ENCODE assay signal across 8 mouse cellular contexts in the genomic region with DNA sequence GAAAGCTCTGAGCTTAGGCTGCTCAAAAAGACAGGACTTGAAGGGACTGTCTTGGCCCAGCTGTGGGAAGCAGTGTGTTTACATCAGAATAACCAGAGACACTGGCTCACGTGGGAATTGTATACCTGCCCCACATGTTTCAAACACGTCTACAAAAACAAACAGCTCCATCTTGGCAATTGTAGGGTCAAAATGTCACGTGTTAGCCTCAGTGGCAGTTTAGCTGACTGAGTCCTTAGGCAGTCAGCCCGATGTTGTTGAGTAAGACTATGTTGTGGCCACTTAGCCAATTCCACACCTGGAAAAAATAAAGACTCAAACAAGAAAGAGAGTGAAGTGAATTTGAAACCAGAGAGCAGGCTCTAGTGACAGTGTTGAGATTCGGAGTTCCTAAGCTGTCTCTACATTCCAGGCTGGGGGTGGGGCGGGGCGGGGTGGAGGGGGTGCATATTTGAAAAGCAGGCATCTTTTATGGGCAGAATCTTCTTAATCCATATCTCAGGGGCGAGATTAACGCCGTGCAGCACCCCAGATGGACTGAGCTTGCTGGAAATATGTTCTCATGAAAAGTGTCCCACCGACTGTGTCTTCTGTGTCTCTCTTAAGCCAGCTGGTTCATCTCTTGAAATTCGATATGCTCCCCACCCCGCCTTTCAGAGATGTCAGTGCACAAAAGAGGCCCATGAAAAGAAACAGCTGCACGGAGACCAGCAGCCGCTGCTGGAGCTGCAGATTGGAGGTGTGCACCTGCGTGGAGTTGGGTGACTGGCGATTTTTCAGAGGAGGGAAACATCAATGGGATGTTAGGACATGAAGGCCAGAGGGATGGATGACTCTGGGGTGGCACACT.
DNase-seq lines count a peak whose midpoint lies in the region; ATAC-seq and TF ChIP-seq lines count a peak whose summit lies in the region.

No protein-coding gene starts in this region.

- intact Hi-C loops in gastrocnemius, adult 2 months (cut with DNase I): no loop called here

- no peaks in the 10 kb centered on the region for H3K36me3 ChIP-seq in heart, embryonic 14.5 days (ENCODE audit: control insufficient read depth, insufficient read depth, low read length)

- H3K27me3 ChIP-seq in heart, embryonic 14.5 days (ENCODE audit: control insufficient read depth, insufficient read depth, low read length): peaks cover 3% of the 10 kb centered on the region; the same call in 1 of the 2 replicates

- H3K27ac ChIP-seq in gastrocnemius, adult 2 months: no peak overlapping the region
- no peak overlapping the region for H3K27ac ChIP-seq in heart, embryonic 14.5 days (replicated peaks in 1 of 2; ENCODE audit: control insufficient read depth in 1 of 2, insufficient read depth in 1 of 2, low read depth in 2 of 2, low read length in 2 of 2)

- 13% methylated on average over 17 of the region's 17 CpGs for WGBS in heart, embryonic 14.5 days

- H3K9me3 ChIP-seq in heart, embryonic 14.5 days (ENCODE audit: control insufficient read depth, low read length): peaks cover 3% of the 10 kb centered on the region; the same call in 1 of the 2 replicates

- TF ChIP-seq CTCF in gastrocnemius, adult 2 months (IDR thresholded peaks at IDR 0.05): no peak

- DNase-seq in gastrocnemius, adult 2 months: peak; percentile 28
- DNase-seq in gastrocnemius, postnatal 10 days: no peak
- DNase-seq in embryo, embryonic 10.5 days (ENCODE audit: low spot score): peak; percentile 87
- peak; percentile 39 for DNase-seq in lung, postnatal 36 days
- no peak for DNase-seq in thymus, adult 18-20 months
- DNase-seq in layer of hippocampus, adult 9-10 months (ENCODE audit: low spot score): no peak

- peaks cover 6 to 11% of the 10 kb centered on the region in 2 experiments; a peak in 3 of 4 replicates for H3K4me1 ChIP-seq in heart, embryonic 14.5 days (ENCODE audit: control insufficient read depth in 2 of 2, insufficient read depth in 2 of 2, low read length in 2 of 2)

- no peak overlapping the region for H3K4me3 ChIP-seq in gastrocnemius, adult 2 months
- peak overlapping the region; percentile 9 to 19; a peak in 2 of 4 replicates for H3K4me3 ChIP-seq in heart, embryonic 14.5 days (ENCODE audit: control insufficient read depth in 1 of 2, insufficient read depth in 1 of 2, low read depth in 1 of 2, low read length in 2 of 2)

- no peak for ATAC-seq in heart, embryonic 14.5 days (ENCODE audit: insufficient number of reproducible peaks, insufficient read depth, low FRiP score, low read depth)
- no peak for ATAC-seq in activated CD4-positive, CD25-positive, alpha-beta regulatory T cell, adult 4 months

- H3K9ac ChIP-seq in heart, embryonic 14.5 days (ENCODE audit: low read length): no peak overlapping the region; the same call in 1 of the 2 replicates

- peak overlapping the region; percentile 60 for H3K4me2 ChIP-seq in heart, embryonic 14.5 days (ENCODE audit: low read length)

Comparison
In these comparisons a context has a peak if more than half of its experiments do, and no peak if none do; other contexts are left out.
1. DNase-seq: peak in gastrocnemius, adult 2 months (single experiment), embryo, embryonic 10.5 days (single experiment) and lung, postnatal 36 days (single experiment); none in gastrocnemius, postnatal 10 days (single experiment), thymus, adult 18-20 months (0 of 2) and layer of hippocampus, adult 9-10 months (single experiment).